Mouse (Mus musculus) cerebellum, adult 11-12 months (tissue): ENCODE measurements around the gene Lrrc59.
"Not testable (repeated sequence)": the region's sequence is repeated elsewhere in the genome, so short reads cannot be mapped to it uniquely, and the experiment has no call there.

Source experiments
- DNase-seq: peaks from one replicate; pipeline ENCODE4 v3.0.0; 2022

Gene Lrrc59

GRCm38 (mm10) chr11:94632988-94633387 lies 3.4 kb downstream of the Lrrc59 start:
- DNase-seq: no peak

- no peak for DNase-seq
Measured at GRCm38 (mm10) chr11:94634431-94634830, 4.9 kb downstream of the Lrrc59 start.

DNA sequence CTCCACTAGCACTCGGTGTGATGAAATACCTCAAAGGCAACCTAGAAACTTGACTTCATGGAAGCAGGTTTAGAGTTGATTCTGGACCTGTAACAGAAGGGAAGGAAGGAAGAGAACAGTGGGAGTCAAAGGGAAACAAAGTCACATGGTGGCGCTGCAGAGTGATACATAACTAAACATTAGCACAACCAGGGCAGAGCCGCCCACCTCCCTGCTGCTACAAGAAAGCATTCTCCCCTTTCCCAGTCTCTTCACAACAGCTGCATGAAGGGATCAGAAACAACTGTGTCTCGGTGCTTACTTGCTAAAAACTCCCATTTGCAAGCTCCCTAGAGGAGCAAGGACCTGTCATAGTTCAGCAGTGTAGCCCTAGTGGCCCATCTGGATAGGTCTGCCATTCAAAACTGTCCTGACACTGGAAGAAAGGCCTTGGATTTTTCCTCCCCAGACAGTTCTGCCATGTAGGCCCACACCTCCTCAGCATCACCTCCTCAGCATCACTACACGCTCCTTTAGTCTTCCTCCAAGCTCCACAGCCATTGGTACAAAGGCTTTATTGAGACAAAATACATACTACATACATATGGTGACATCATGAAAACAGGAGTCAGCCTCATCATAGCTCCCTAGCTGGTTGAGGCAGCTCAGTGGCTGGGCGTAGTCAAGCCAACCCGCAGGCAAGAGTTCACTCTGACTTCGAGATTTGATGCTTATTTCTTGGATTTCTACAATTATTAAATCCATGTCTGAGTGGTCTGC lies 15.1 kb downstream of the Lrrc59 start:
- DNase-seq: no peak

- no peak for DNase-seq
Measured at GRCm38 (mm10) chr11:94646457-94646856, 16.9 kb downstream of the Lrrc59 start.

DNA sequence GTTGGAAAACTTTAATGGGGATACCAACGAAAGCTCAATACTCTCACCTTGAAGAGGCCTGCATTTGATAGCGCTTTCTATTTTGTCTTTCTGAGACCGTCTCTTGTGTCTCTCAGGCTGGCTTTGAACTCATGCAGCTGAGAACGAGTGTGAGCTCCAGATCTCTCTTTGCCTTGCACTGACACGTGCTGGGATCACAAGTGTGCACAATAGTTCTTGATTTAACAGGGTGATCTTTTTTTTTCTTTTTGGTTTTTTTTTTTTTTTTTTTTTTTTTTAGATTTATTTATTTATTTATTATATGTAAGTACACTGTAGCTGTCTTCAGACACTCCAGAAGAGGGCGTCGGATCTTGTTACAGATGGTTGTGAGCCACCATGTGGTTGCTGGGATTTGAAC lies 21.7 kb downstream of the Lrrc59 start:
- not testable (repeated sequence) for DNase-seq

DNA sequence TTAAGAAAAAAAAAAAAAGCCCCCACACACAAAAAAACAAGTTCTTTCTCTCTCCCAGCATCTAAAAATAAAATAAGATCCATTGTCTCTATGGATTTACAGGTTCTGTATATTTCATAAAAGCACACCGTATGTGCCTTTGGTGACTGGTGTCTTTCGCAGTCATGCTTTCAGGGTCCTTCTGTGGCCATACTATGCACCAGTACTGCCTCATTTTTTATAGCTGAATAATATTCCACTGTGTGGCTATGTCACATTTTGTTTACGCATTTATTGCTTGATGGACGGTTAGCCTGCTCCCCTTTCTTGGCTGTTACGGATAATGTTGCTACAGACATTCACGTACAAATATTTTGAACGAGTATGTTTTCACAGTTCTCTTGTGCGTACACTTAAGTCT lies 23.4 kb downstream of the Lrrc59 start:
- DNase-seq: no peak

DNA sequence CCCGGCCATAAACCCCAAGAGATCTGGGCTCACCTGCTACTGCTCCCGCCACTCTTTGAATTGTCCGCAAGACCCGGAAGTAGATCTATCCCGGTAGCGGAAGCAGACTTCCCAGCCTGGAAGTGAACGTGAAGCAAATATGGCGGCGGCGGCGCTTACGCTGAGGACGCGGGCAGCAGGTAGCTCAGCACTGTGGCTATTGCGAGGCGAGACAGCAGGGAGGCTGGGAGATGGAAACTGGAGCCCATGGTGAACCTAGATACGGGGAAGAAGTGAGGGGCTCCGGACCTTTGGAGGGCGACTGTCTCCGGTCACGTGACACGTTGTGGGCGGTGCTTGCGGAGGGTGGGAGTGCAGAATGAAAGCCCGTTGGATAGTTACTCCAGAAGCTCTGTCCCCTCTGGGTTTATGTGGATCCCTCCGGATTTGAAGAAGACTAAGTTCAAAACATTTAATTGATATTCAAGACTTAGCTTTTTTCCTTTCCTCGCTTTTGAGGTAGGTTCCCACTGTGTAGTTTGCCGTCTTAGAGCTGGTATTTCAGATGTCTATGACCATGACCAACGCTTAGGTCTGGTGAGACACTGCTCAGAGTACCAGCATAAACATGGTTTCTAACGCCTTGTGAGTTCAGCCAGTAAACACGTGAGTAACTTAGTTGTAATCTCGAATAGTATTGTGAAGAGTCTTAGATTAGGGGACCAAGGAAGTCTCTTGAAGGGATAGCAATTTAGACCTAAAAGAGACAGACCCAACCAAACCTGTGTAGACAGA lies 24.3 kb downstream of the Lrrc59 start, which contains the start of the genes Mrpl27 and Eme1:
Gene Mrpl27, plus strand, starts transcription at position 105 of the 774 bp plus-strand sequence.
Gene Eme1, minus strand, starts transcription at position 302 of the 774 bp plus-strand sequence.
- peak; percentile 81 for DNase-seq

DNA sequence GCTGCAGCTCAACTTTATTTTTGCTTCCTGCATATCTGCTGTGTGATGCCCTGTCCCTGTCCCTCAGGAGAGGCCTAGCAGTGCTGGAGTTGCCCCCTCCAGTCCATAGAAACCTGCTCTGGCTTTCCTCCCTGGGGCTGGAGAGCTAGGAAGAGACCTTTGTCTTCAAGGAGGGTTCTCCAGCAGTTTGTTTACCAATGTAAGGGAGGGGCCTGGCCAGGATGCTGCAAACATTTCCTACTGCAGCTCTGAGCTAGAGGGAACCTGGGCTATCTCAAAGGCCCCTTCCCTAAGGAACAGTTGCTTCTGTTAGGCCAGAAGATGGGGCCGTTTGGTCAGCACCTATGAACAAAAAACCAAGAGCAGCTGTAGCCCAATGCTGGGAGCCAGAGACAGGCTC lies 31.8 kb downstream of the Lrrc59 start:
- DNase-seq: no peak

GRCm38 (mm10) chr11:94665281-94665680 lies 35.7 kb downstream of the Lrrc59 start:
- no peak for DNase-seq

GRCm38 (mm10) chr11:94674984-94675383 lies 45.4 kb downstream of the Lrrc59 start:
- no peak for DNase-seq

GRCm38 (mm10) chr11:94675446-94675845 lies 45.9 kb downstream of the Lrrc59 start:
- no peak for DNase-seq

GRCm38 (mm10) chr11:94676308-94676707 lies 46.7 kb downstream of the Lrrc59 start:
- no peak for DNase-seq

DNA sequence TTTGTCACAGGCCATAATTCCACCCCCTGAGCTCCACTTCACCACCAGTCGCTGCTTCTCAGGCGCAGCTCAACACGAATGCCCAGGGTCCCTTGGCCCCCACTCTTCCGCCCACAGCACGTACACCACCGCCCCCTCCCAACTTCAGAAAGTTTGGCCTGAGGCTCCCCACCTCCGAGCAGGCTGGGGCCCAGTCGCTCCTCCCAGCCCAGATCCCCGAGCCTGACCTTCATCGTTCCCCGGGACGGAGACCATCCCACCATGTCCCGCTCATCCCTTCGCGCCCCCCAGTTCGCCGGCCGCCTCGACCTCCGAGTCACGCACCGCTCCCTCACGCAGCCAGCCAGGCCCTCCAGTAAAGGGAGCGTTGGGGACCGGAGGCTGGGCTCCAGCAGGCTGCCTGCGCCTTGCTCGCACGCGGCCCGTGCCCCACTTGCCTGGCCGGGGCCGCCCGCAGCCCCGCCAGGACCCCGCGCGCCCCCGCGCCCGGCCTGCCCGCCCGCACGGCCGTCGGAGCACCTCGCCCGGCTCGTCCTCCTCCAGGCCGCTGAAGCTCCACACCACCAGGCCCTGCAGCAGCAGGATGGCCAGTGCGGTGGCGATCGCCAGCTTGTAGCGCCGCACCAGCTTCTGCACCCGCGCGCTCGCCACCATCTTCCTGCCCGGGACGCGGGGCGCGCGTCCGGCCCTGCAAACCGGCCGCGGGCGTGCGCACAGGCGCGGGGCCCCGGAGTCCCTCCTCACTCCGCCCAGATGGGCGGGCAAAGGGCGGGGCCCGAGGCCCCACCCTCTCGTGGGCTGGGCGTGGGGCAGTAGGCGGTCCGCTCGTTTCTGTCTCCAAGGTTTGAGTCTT lies 47.4 kb downstream of the Lrrc59 start, which contains the start of gene Xylt2:
Gene Xylt2, minus strand, starts transcription at position 762 of the 853 bp plus-strand sequence.
- peak; percentile 91 for DNase-seq

- no peak for DNase-seq
Measured at GRCm38 (mm10) chr11:94677607-94678145, 48.1 kb downstream of the Lrrc59 start.

GRCm38 (mm10) chr11:94680639-94681038 lies 51.1 kb downstream of the Lrrc59 start:
- no peak for DNase-seq

DNA sequence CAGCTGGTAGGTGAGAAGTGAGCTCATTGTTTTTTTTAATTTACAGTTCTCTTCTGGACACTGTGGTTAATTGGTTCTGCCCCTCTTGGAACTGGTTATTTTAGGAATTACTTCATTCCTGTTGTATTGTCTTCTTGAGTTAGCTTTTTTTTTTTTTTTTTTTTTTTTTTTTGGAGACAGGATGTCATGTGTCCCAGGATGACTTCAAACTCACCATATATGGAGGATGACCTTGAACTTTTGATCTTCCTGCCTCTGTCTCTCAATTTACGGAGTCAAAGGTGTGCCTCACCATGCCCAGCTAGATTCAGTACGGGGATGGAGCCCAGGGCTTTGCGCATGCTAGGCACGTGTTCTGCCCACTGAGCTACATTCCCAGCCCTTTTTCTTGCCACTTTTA lies 52.1 kb downstream of the Lrrc59 start:
- no peak for DNase-seq

DNA sequence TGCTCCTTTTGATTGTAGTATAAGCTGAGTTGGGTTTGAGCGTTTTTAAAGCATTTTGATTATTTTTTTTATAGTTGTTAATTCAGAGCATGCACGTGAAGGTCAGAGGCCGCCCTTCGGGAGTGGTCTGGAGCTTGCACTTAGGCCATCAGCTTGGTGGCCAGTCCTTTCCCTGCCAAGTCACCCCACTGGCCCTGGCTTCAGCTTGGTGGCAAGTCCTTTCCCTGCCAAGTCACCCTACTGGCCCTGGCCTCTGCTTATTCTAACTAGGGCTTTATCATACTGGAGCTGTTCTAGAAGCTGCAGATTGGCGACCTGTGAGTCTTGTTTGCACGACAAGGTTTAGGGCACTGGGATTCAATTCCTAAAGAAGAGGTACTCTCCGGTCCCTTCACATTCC lies 52.9 kb downstream of the Lrrc59 start:
- DNase-seq: no peak

GRCm38 (mm10) chr11:94687178-94687577 lies 57.6 kb downstream of the Lrrc59 start:
- DNase-seq: no peak

DNA sequence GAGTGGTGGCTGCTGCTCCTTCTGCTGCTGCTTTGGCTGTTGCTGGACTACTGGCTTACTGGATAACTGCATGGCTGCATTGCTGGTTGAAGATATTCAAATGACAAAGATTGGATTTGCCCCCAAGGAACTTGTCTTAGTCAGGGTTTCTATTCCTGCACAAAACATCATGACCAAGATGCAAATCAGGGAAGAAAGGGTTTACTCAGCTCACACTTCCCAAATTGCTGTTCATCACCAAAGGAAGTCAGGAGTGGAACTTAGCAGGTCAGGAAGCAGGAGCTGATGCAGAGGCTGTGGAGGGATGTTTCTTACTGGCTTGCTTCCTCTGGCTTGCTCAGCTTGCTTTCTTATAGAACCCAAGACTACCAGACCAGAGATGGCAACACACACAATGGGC lies 62.9 kb downstream of the Lrrc59 start:
- not testable (repeated sequence) for DNase-seq
